In the genomic region with DNA sequence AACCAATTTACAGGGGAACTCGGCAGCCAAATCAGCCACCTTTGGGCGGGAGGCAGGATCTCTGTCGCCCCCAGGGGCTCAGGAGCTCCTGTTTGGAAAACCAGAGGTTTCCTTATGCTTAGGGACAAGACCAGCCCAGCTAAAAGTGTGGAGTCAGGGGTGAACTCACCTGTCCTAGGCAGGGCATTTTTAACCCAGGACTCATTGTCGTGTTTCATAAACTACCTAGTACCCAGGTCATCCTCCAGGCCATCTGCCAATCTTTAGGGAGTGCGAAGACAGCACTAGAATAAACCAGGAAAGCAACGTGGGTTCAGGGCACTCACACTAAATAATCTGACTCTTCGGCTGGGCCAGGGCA, we compare ENCODE assay signal across 8 mouse cellular contexts.
DNase-seq lines count a peak whose midpoint lies in the region; ATAC-seq and TF ChIP-seq lines count a peak whose summit lies in the region.

No protein-coding gene starts in this region.

- 49% methylated on average over 7 of the region's 7 CpGs for WGBS in heart, embryonic 10.5 days
- WGBS in lung, embryonic 15.5 days, result 59% methylated on average over 7 of the region's 7 CpGs
- 68% methylated on average over 7 of the region's 7 CpGs for WGBS in lung, adult 2 months
- 61% methylated on average over 7 of the region's 7 CpGs for WGBS in forebrain, embryonic 14.5 days
- 60% methylated on average over 7 of the region's 7 CpGs for WGBS in liver, embryonic 16.5 days (ENCODE audit: insufficient replicate concordance)

- H3K4me2 ChIP-seq in lung, embryonic 15.5 days, result peak overlapping the region; percentile 46
- peak overlapping the region; percentile 26; the same call in 1 of the 2 replicates for H3K4me2 ChIP-seq in forebrain, embryonic 14.5 days (ENCODE audit: low read length)
- H3K4me2 ChIP-seq in liver, embryonic 16.5 days (ENCODE audit: low read depth, low read length), result 0 out of 2 replicates have a peak overlapping the region, but pooled peaks have one; percentile 23

- no peaks in the 10 kb centered on the region for H3K9me3 ChIP-seq in heart, embryonic 10.5 days
- H3K9me3 ChIP-seq in lung, embryonic 15.5 days, result no peaks in the 10 kb centered on the region
- no peaks in the 10 kb centered on the region for H3K9me3 ChIP-seq in forebrain, embryonic 14.5 days (replicated peaks; ENCODE audit: control insufficient read depth, low read length)
- H3K9me3 ChIP-seq in liver, embryonic 16.5 days (replicated peaks; ENCODE audit: control insufficient read depth, low read length), result no peaks in the 10 kb centered on the region

- H3K9ac ChIP-seq in lung, embryonic 15.5 days, result no peak overlapping the region
- no peak overlapping the region; the same call in 1 of the 2 replicates for H3K9ac ChIP-seq in forebrain, embryonic 14.5 days (ENCODE audit: low read length)
- H3K9ac ChIP-seq in liver, embryonic 16.5 days (ENCODE audit: low read depth, low read length), result no peak overlapping the region

- H3K36me3 ChIP-seq in heart, embryonic 10.5 days, result no peaks in the 10 kb centered on the region
- H3K36me3 ChIP-seq in lung, embryonic 15.5 days, result no peaks in the 10 kb centered on the region
- H3K36me3 ChIP-seq in forebrain, embryonic 14.5 days (ENCODE audit: control insufficient read depth, insufficient read depth, low read length), result no peaks in the 10 kb centered on the region
- no peaks in the 10 kb centered on the region for H3K36me3 ChIP-seq in liver, embryonic 16.5 days (ENCODE audit: control insufficient read depth, insufficient read depth)

- TF ChIP-seq CTCF in lung, adult 2 months (IDR thresholded peaks at IDR 0.05; ENCODE audit: insufficient read depth, low read length), result no peak

- H3K27me3 ChIP-seq in heart, embryonic 10.5 days (ENCODE audit: insufficient read depth, poor library complexity, severe bottlenecking), result no peaks in the 10 kb centered on the region
- no peaks in the 10 kb centered on the region for H3K27me3 ChIP-seq in lung, embryonic 15.5 days
- H3K27me3 ChIP-seq in forebrain, embryonic 14.5 days (replicated peaks; ENCODE audit: control insufficient read depth, insufficient read depth, low read length), result no peaks in the 10 kb centered on the region
- H3K27me3 ChIP-seq in liver, embryonic 16.5 days (ENCODE audit: control insufficient read depth, insufficient read depth, low read depth, low read length), result no peaks in the 10 kb centered on the region

- no peak for ATAC-seq in lung, embryonic 15.5 days (ENCODE audit: borderline replicate concordance, extremely low read depth, low FRiP score, low TSS enrichment)
- no peak for ATAC-seq in forebrain, embryonic 14.5 days
- no peak for ATAC-seq in liver, embryonic 16.5 days (ENCODE audit: low read depth)

- TF ChIP-seq POLR2A in lung, adult 2 months (IDR thresholded peaks at IDR 0.05; ENCODE audit: borderline replicate concordance, extremely low read depth, low read depth, low read length), result no peak

- peaks cover 38% of the 10 kb centered on the region for H3K4me1 ChIP-seq in heart, embryonic 10.5 days
- peaks cover 6% of the 10 kb centered on the region; the same call in 1 of the 2 replicates for H3K4me1 ChIP-seq in lung, embryonic 15.5 days
- H3K4me1 ChIP-seq in lung, adult 2 months (ENCODE audit: control insufficient read depth, insufficient read depth, low read length), result no peaks in the 10 kb centered on the region
- 0 out of 2 replicates have a peak, but pooled peaks cover 2% of the 10 kb centered on the region for H3K4me1 ChIP-seq in forebrain, embryonic 14.5 days (ENCODE audit: control insufficient read depth, insufficient read depth, low read length)
- H3K4me1 ChIP-seq in liver, embryonic 16.5 days (ENCODE audit: control insufficient read depth, low read depth, low read length), result no peaks in the 10 kb centered on the region

- DNase-seq in heart, embryonic 10.5 days (ENCODE audit: low spot score), result no peak
- no peak for DNase-seq in heart, postnatal 14 days
- no peak for DNase-seq in lung, adult 2 months
- no peak for DNase-seq in forebrain, embryonic 14.5 days (ENCODE audit: low spot score)
- DNase-seq in thymus, postnatal 0 days (ENCODE audit: low spot score), result no peak
- no peak for DNase-seq in right cerebral cortex, postnatal 4 days

- H3K27ac ChIP-seq in heart, embryonic 10.5 days, result peak overlapping the region; percentile 84
- H3K27ac ChIP-seq in lung, embryonic 15.5 days, result no peak overlapping the region
- H3K27ac ChIP-seq in forebrain, embryonic 14.5 days (ENCODE audit: low read depth, low read length), result no peak overlapping the region
- H3K27ac ChIP-seq in liver, embryonic 16.5 days (ENCODE audit: low read length), result no peak overlapping the region

- H3K4me3 ChIP-seq in heart, embryonic 10.5 days, result peak overlapping the region; percentile 47
- peak overlapping the region; percentile 18; the same call in 1 of the 2 replicates for H3K4me3 ChIP-seq in lung, embryonic 15.5 days
- H3K4me3 ChIP-seq in lung, adult 2 months (replicated peaks; ENCODE audit: extremely low read depth, low read depth, low read length), result no peak overlapping the region
- no peak overlapping the region for H3K4me3 ChIP-seq in forebrain, embryonic 14.5 days (ENCODE audit: low read depth, low read length)
- no peak overlapping the region for H3K4me3 ChIP-seq in liver, embryonic 16.5 days (ENCODE audit: low read depth, low read length)

- intact Hi-C loops in heart, postnatal 14 days (cut with DNase I), result no loop called here

Comparison
In these comparisons a context has a peak if more than half of its experiments do, and no peak if none do; other contexts are left out.
1. H3K4me3 ChIP-seq: peak in heart, embryonic 10.5 days (single experiment) and lung, embryonic 15.5 days (single experiment); none in lung, adult 2 months (single experiment), forebrain, embryonic 14.5 days (single experiment) and liver, embryonic 16.5 days (single experiment).
2. Peak in every context shown above with its lines, with median percentiles within 50 percentile points of each other: H3K4me2 ChIP-seq.